Mouse (Mus musculus) embryonic fibroblast, embryonic 13.5 days (primary cell): Measurements from ENCODE around the gene Mrpl3. TPM values are rescaled to one million over a fixed set of nuclear protein-coding genes. Genes with fewer than 3 reads are reported as not detected.
"Not testable (repeated sequence)": the region's sequence is repeated elsewhere in the genome, so short reads cannot be mapped to it uniquely, and the experiment has no call there.

Source experiments
- H3K27ac ChIP-seq: 2 replicates; pipeline ENCODE4 v1.5.1; 2012; ENCODE audit warnings: low read length, control low read depth, inconsistent platforms; ENCODE audit not compliant: insufficient read depth
- H3K4me1 ChIP-seq: 2 replicates; pipeline ENCODE4 v1.6.1; 2011; ENCODE audit warnings: low read length; ENCODE audit not compliant: control insufficient read depth, insufficient read depth
- H3K4me3 ChIP-seq: 2 replicates; pipeline ENCODE4 v1.5.1; 2011; ENCODE audit warnings: mild to moderate bottlenecking, control low read depth, low read length; ENCODE audit not compliant: insufficient read depth
- CTCF ChIP-seq: IDR thresholded peaks from 2 replicates; pipeline ENCODE4 v1.5.1; 2011; ENCODE audit warnings: mild to moderate bottlenecking, control low read depth, low read length, moderate library complexity, borderline replicate concordance; ENCODE audit not compliant: insufficient read depth
- POLR2A ChIP-seq: IDR thresholded peaks from 2 replicates; pipeline ENCODE4 v1.6.1; 2011; ENCODE audit warnings: low read depth, mild to moderate bottlenecking, control low read depth, low read length, moderate library complexity
- polyA plus RNA-seq: library from polyadenylated mRNA; stranded (reverse); fragments of >200 nt; gene quantifications from 2 replicates; pipeline ENCODE4 v1.2.4, GENCODE M21; 2011; ENCODE audit warnings: low read depth; ENCODE audit not compliant: missing spikeins, insufficient read length

The Mrpl3 gene
- polyA plus RNA-seq, 1 experiment = 94.2 TPM

GRCm38 (mm10) chr9:105103893-105104292, 50.9 kb downstream of the Mrpl3 start:
- H3K27ac ChIP-seq = no peak overlapping the region
- no peaks in the 10 kb centered on the region for H3K4me1 ChIP-seq
- no peak overlapping the region for H3K4me3 ChIP-seq
- no peak for TF ChIP-seq POLR2A
- no peak for TF ChIP-seq CTCF

- not testable (repeated sequence) for H3K27ac ChIP-seq, H3K4me3 ChIP-seq, H3K4me1 ChIP-seq
Measured at GRCm38 (mm10) chr9:105125206-105125605, 72.2 kb downstream of the Mrpl3 start.

Other genes starting within 250 kb of the Mrpl3 start
- 7.8 and 9.2 TPM in 2 replicates for gene Nudt16, start 78.6 kb downstream of the Mrpl3 start, polyA plus RNA-seq
- gene 1700080E11Rik, start 91.9 kb downstream of the Mrpl3 start, polyA plus RNA-seq = not detected in 2 replicates